8 mouse cellular contexts compared by ENCODE assay signal in the genomic region with DNA sequence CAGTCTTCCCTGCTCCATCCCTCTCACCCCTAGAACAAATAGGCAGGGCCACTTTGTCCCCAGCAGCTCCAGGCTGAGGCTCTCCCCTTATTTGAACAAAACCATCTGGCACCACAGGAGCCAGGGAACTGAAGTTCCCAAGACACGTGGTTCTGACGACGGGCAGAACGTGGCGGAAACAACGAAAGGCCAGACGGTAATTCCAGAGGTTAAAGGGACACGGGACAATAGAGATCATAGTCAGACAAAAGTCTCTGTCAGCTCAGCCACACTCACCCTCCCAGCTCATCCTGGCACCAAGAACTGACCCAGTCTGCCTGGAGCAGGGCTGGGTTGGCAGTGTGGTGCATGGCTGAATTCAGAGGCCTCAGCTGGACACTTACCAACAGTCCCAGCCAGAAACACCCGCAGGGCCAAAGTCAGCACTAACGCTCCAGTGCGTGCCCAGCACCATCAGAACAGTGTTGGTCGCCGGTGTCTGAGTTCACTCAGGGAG. TPM values are rescaled to one million over a fixed set of nuclear protein-coding genes. Genes with fewer than 3 reads are reported as not detected.
DNase-seq lines count a peak whose midpoint lies in the region; ATAC-seq and TF ChIP-seq lines count a peak whose summit lies in the region.

No protein-coding gene starts in this region.

- peak; percentile 77 for ATAC-seq in cerebellum, adult (ENCODE audit: insufficient number of reproducible peaks, low FRiP score, low TSS enrichment)
- no peak for ATAC-seq in kidney, embryonic 14.5 days (ENCODE audit: low FRiP score, low TSS enrichment)
- ATAC-seq in stomach, embryonic 14.5 days (ENCODE audit: insufficient number of reproducible peaks, insufficient read depth, low FRiP score, low read depth) = no peak

- no peak for TF ChIP-seq CTCF in left cerebral cortex, adult 2 months (IDR thresholded peaks at IDR 0.05)

- no peaks in the 10 kb centered on the region for H3K36me3 ChIP-seq in kidney, embryonic 14.5 days (ENCODE audit: control insufficient read depth, insufficient read depth, low read length)
- no peaks in the 10 kb centered on the region for H3K36me3 ChIP-seq in stomach, embryonic 14.5 days (ENCODE audit: control insufficient read depth, insufficient read depth, low read length)

- H3K9me3 ChIP-seq in kidney, embryonic 14.5 days (ENCODE audit: control insufficient read depth, low read length) = no peaks in the 10 kb centered on the region
- H3K9me3 ChIP-seq in stomach, embryonic 14.5 days (ENCODE audit: control insufficient read depth, low read depth, low read length) = no peaks in the 10 kb centered on the region

- no peak overlapping the region for H3K9ac ChIP-seq in kidney, embryonic 14.5 days (ENCODE audit: low read depth, low read length)
- no peak overlapping the region for H3K9ac ChIP-seq in stomach, embryonic 14.5 days (replicated peaks; ENCODE audit: low read depth, low read length)

- WGBS in kidney, embryonic 14.5 days = 75% methylated on average over 13 of the region's 13 CpGs
- 66% methylated on average over 13 of the region's 13 CpGs for WGBS in stomach, embryonic 14.5 days

- H3K27ac ChIP-seq in left cerebral cortex, adult 2 months = no peak overlapping the region
- H3K27ac ChIP-seq in kidney, embryonic 14.5 days (ENCODE audit: low read depth, low read length) = 0 out of 2 replicates have a peak overlapping the region, but pooled peaks have one; percentile 11
- H3K27ac ChIP-seq in stomach, embryonic 14.5 days (ENCODE audit: low read length) = peak overlapping the region; percentile 15; the same call in 1 of the 2 replicates

- intact Hi-C loops in left cerebral cortex, adult 2 months (cut with DNase I) = loop anchor here (5.0 kb wide), 1 partner anchor 62 kb away; no protein-coding TSS in a partner anchor

- DNase-seq in left cerebral cortex, adult 11 months (ENCODE audit: low spot score) = peak; percentile 65
- DNase-seq in left cerebral cortex, adult 2 months (ENCODE audit: extremely low spot score in 1 of 2, low spot score in 2 of 2) = no peak
- DNase-seq in heart, adult 9 months (ENCODE audit: low spot score in 2 of 2) = peak; percentile 39 to 51
- no peak for DNase-seq in spleen, adult 18-20 months
- no peak for DNase-seq in urinary bladder, postnatal 10 days (ENCODE audit: low spot score)

- H3K4me2 ChIP-seq in kidney, embryonic 14.5 days (replicated peaks; ENCODE audit: low read depth, low read length) = no peak overlapping the region
- no peak overlapping the region for H3K4me2 ChIP-seq in stomach, embryonic 14.5 days (replicated peaks; ENCODE audit: low read depth, low read length)

- H3K4me3 ChIP-seq in left cerebral cortex, adult 2 months = no peak overlapping the region
- no peak overlapping the region for H3K4me3 ChIP-seq in kidney, embryonic 14.5 days (ENCODE audit: low read length)
- no peak overlapping the region for H3K4me3 ChIP-seq in stomach, embryonic 14.5 days (ENCODE audit: low read depth, low read length)

- H3K27me3 ChIP-seq in kidney, embryonic 14.5 days (ENCODE audit: control insufficient read depth, insufficient read depth, low read length) = no peaks in the 10 kb centered on the region
- no peaks in the 10 kb centered on the region for H3K27me3 ChIP-seq in stomach, embryonic 14.5 days (ENCODE audit: control insufficient read depth, insufficient read depth, low read length)

- peaks cover 44% of the 10 kb centered on the region for H3K4me1 ChIP-seq in kidney, embryonic 14.5 days (ENCODE audit: control insufficient read depth, insufficient read depth, low read length)
- peaks cover 62% of the 10 kb centered on the region for H3K4me1 ChIP-seq in stomach, embryonic 14.5 days (ENCODE audit: control insufficient read depth, insufficient read depth, low read length)

RNA-seq across cellular contexts. Expression of a gene that starts 10.5 kb away (rescaled TPM):
- total RNA-seq in left cerebral cortex, adult 2 months (2021) = 10 to 100 TPM; 33.6 to 40.1 TPM
- 12.5 and 20.3 TPM in 2 replicates for polyA plus RNA-seq in kidney, embryonic 14.5 days (2014; fragmentation: Nextera tagmentation; extraction: Ambion mirVana)
- polyA plus RNA-seq in stomach, embryonic 14.5 days (2014; fragmentation: Nextera tagmentation; extraction: Ambion mirVana) = 29.7 and 31.2 TPM in 2 replicates

Comparison
In these comparisons a context has a peak if more than half of its experiments do, and no peak if none do; other contexts are left out.
1. DNase-seq: peak in left cerebral cortex, adult 11 months (single experiment) and heart, adult 9 months (2 of 2); none in left cerebral cortex, adult 2 months (0 of 2), spleen, adult 18-20 months (0 of 2) and urinary bladder, postnatal 10 days (single experiment).